Mouse (Mus musculus) G1E-ER4 (cell line): ENCODE results near the gene Mamdc2. TPM values are rescaled to one million over a fixed set of nuclear protein-coding genes. Genes with fewer than 3 reads are reported as not detected.

ENCODE experiments used
- GATA1 ChIP-seq: IDR thresholded peaks from one replicate; pipeline ENCODE4 v1.8.0; 2012; ENCODE audit warnings: low read length, inconsistent platforms
- polyA plus RNA-seq: library from polyadenylated mRNA; stranded (reverse); fragments of >175 nt; gene quantifications from 2 replicates; pipeline ENCODE4 v1.2.3, GENCODE M21; 2012

Mamdc2 gene
- polyA plus RNA-seq, 1 experiment = not detected

DNA sequence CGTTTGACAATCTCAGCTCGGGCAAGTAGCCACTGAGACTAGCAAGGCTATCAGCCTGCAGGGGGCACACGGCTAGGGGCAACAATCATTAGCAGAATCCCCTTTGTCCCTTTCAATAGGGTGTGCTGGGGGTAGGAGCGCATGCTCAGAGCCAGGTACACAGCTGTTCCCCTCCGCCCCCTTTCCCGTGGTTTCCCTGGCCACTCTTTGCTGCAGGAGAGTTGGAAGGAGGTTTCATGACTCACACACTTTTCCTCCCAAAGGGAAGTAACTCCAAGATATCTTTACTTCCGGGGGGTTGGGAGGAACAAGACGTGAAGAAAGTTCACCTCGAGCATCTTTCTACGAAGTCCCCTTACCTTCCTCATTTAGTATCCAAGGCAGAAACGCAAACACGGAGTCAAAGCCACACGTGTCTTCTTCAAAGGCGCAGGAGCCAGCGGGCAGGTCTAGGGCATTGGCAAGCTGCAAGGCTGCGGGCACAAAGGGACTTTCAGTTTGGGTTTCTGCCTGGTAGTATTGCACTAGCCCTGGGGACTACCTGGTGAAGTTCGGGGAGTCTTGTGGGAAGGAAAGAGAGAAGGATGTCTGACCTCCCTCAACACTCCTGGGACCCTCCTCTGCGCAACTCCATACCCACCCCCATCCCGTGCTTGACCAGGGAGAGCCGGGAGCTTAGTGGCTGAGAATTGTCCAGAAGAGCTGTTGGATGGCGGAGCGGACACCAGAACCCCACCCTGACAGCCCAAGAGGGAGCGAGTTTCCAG, 838 bp downstream of the Mamdc2 start:
- TF ChIP-seq GATA1 = no peak

DNA sequence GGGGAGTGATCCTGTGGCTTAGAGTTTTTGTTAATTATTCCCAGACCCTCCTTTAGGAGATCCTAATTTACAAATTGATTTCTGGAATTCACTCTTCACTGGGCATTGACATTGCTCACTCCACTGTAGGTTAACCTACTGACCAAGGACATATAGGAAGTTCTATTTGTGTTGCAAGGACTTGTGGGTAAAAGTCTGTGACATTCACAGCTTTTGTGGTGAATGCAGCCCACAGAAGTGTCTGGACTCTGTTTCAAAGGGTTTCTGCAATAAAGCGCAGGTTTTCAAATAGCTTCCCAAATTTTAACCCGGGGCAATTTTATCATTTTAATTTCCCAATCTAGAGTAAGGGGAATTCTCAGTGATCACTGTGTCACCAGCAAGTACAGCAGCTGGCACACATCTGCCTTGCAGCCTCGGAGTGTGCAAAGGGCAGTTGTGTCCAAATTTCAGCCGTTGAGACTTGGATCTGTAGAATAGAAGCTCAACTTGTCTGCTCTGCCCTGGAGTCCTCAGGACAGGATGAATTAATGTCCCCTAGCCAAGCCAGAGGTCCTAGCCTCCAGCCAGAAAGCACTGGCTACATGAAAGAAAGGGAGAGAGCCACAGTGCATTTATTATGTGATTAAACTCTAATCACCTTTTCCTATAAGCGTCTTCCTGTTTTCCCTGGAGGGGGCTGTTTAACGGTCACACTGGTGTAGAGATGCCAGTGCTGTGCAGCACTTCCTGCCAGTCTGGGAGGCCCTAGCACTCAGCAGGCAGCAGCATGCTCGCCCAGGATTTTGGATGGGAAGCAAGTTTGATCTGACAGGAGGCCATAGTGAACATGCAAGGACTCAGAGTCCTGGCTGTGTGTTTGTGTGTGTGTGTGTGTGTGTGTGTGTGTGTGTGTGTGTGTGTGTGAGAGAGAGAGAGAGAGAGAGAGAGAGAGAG, 3.1 kb downstream of the Mamdc2 start:
- no peak for TF ChIP-seq GATA1

DNA sequence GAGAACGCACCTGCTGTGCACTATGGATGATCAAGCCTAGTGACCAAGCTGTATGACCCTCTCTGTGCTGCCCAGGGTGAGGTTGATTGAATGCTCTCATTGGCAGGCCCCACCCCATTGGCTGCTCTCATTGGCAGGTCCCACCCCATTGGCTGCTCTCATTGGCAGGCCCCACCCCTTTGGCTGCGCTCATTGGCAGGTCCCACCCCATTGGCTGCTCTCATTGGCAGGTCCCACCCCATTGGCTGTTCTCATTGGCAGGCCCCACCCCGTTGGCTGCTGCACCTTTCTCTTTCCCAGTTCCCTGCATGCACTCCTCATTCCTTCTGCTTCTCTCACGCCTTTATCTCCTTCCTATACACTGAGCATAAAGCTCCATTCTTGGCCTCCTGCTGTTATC, 12.5 kb downstream of the Mamdc2 start:
- no peak for TF ChIP-seq GATA1

GRCm38 (mm10) chr19:23434433-23434832, 13.8 kb downstream of the Mamdc2 start:
- no peak for TF ChIP-seq GATA1

DNA sequence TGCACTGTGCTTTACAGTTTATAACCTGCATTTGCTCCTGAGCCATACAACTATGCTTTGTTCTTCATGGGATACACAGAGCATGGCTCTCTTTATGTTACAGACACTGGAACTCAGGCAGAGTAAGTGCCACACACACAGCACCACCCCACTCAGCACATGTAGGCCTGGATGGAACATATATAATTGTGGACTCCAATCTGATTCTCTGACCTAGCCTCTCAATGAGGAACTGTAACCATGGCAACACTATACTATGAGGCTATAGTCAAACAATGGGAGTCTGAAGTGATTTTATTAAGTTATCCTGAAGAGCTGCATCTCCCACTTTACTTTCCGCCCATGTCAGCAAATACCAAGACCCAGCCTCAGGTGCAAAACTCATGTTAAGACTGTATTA, 30.6 kb downstream of the Mamdc2 start:
- no peak for TF ChIP-seq GATA1

GRCm38 (mm10) chr19:23410800-23411199, 37.4 kb downstream of the Mamdc2 start:
- no peak for TF ChIP-seq GATA1

DNA sequence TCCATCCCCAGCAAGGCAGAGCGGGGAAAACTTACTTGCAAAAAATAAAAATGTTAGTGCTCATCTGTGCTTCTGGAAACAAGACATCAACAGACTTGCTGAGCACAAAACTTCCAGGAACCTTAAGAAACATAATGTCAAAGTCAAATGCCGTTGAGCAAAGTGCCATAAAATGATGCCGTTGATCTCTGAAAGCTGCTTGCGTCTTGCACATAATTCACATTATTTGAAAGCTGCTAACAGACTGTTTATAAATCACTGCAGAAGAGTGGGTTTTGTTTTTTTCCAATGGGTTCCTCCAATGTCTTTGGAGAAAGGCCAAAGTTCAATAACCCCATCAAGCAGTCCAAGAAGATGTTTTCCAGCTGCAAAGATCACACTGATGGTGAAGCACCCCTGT, 37.9 kb downstream of the Mamdc2 start:
- TF ChIP-seq GATA1 = no peak

GRCm38 (mm10) chr19:23401469-23402135, 46.6 kb downstream of the Mamdc2 start:
- no peak for TF ChIP-seq GATA1

- TF ChIP-seq GATA1 = no peak
Observed at GRCm38 (mm10) chr19:23400485-23400884, 47.8 kb downstream of the Mamdc2 start.

GRCm38 (mm10) chr19:23395956-23396355, 52.3 kb downstream of the Mamdc2 start:
- TF ChIP-seq GATA1 = no peak

- TF ChIP-seq GATA1 = no peak
Observed at GRCm38 (mm10) chr19:23394597-23394996, 53.6 kb downstream of the Mamdc2 start.

GRCm38 (mm10) chr19:23388862-23389272, 59.4 kb downstream of the Mamdc2 start:
- no peak for TF ChIP-seq GATA1

DNA sequence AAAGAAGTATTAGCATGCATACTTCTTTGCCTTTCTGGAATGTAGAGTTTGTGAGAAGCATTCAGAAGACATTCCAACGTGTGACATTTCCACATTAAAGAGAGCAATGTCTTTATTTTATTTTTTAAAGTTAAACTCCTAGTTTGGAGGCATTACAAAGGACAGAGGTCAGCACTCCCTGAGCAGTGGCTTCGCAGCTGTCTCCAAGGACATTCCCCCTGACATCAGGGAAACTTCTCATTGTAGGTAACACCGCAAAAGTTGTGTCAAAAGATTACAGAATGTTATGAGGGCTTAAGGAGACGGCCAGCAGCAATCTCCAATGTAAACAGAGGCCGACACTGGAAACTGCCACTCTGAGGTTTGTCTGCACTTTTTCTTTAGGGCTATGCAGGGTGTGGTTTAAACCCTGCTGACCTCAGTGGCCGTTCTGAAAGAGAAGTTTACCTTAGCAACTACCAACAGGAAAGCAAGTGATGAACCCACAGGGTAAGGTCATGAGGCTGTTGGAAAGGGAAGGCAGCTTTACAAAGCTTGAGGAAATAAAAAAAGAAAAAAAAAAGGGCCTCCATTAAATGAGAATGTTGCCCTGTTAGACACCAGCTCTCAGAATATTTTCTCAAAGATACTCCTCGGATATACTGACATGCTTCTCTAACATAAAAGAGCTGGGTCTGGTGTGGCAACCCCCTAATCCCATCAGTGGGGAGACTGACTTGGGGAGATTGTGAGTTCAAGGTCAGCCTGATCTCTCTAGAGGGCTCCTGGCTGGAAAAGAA, 60.0 kb downstream of the Mamdc2 start:
- no peak for TF ChIP-seq GATA1

- TF ChIP-seq GATA1 = no peak
Observed at GRCm38 (mm10) chr19:23382396-23382795, 65.8 kb downstream of the Mamdc2 start.

GRCm38 (mm10) chr19:23380968-23381367, 67.3 kb downstream of the Mamdc2 start:
- TF ChIP-seq GATA1 = no peak
